Mouse (Mus musculus): ENCODE measurements at regions not wholly inside any gene's neighbourhood (a gene's known extent, or its start where the extent isn't known, plus 50 kb on each side); places are given as distances from the start of the nearest gene placed in this dataset.

DNA sequence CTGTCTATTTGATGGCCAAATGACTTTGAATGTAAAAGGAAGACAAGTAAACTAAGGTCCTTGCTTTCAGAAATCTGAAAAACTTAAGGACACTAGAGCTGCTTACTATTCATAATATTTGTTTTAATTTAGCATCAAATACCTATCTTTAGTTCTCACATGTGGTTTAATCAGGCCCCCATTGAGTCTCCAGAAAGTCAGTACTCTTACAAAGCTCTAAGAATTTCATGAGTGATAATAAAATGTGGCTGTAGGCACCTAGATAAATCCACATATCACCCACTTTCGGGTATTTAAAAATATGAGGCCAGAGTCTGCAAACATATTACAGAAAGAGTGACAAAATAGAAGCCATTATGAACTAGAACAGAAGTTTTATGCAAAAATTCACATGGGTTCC, 214.1 kb upstream of the Fscb start:
- Histone ChIP-seq H3K27ac (no peak overlapping the region), H3K4me1 (replicated peaks; ENCODE audit: insufficient read depth, low read length) (no peaks in the 10 kb centered on the region), H3K9me3 (replicated peaks; ENCODE audit: low read length) (no peaks in the 10 kb centered on the region), H3K36me3 (ENCODE audit: insufficient read depth, low read length) (no peaks in the 10 kb centered on the region), H3K9ac (ENCODE audit: low read depth, low read length) (no peak overlapping the region), H3K4me2 (ENCODE audit: low read length) (no peak overlapping the region), H3K27me3 (ENCODE audit: insufficient read depth, low read length) (no peaks in the 10 kb centered on the region), H3K4me3 (replicated peaks; ENCODE audit: low read depth, low read length) (no peak overlapping the region)
- no peak for ATAC-seq (replicated peaks; ENCODE audit: low FRiP score, low read depth)
- no peak for DNase-seq (ENCODE audit: low spot score)
- no peak for TF ChIP-seq CTCF (IDR thresholded peaks at IDR 0.05; ENCODE audit: low read depth)
- WGBS = 71% methylated on average over 1 of the region's 1 CpGs

DNA sequence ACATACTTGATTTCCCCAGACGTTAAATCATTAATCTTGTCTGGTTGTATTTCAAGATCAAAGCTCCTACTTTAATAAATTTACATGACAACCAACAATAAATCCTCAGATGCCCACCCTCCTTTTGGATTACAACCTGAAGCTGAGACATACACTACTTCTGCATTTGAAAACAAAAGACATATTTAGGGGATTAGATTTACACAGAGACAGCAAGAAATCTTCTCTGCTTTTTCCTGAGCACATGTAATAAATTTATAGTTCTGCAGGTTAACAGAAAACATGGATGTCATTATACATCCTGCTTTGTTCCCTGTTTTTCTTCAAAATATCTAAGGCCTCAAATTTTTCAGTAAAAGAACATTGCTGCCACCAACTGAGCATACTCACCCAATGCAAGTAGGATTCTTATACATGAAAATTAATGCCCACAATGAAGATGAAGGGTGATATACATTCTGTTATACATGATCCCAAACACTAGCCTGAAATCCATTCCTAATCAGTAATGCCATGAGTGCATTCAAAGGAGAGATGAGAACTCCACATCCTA, 166.4 kb upstream of the Fscb start:
- Histone ChIP-seq H3K4me3 (replicated peaks; ENCODE audit: low read depth, low read length) (no peak overlapping the region), H3K36me3 (ENCODE audit: insufficient read depth, low read length) (no peaks in the 10 kb centered on the region), H3K9ac (ENCODE audit: low read depth, low read length) (no peak overlapping the region), H3K27ac (no peak overlapping the region), H3K9me3 (replicated peaks; ENCODE audit: low read length) (no peaks in the 10 kb centered on the region), H3K4me1 (replicated peaks; ENCODE audit: insufficient read depth, low read length) (no peaks in the 10 kb centered on the region), H3K27me3 (ENCODE audit: insufficient read depth, low read length) (no peaks in the 10 kb centered on the region), H3K4me2 (ENCODE audit: low read length) (no peak overlapping the region)
- DNase-seq (ENCODE audit: low spot score) (no peak), ATAC-seq (replicated peaks; ENCODE audit: low FRiP score, low read depth) (no peak)
- WGBS = 18% methylated on average over 1 of the region's 1 CpGs
- TF ChIP-seq CTCF (IDR thresholded peaks at IDR 0.05; ENCODE audit: low read depth) = peak; percentile 41; the same call in 1 of the 2 replicates

DNA sequence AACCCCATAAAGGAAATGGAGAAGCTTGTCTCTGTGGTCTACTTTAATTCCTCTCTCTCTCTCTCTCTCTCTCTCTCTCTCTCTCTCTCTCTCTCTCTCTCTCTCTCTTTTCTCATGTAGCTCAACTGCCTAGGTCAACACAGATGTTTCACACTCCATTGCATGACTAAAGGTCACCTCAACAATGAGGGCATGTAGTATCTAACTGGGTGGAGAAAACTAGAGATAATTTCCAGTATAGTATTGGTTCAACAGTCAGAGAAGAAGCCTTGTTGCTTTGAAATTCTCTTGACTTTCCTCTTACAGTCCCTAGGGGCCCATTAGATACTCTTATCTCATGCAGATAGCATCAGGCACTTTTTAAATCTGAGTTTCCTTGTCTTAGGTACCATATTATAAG, 140.4 kb upstream of the Fscb start:
- no peak overlapping the region for H3K4me2 ChIP-seq (ENCODE audit: low read length)
- no peaks in the 10 kb centered on the region for H3K27me3 ChIP-seq (ENCODE audit: insufficient read depth, low read length)
- no peak for TF ChIP-seq CTCF (IDR thresholded peaks at IDR 0.05; ENCODE audit: low read depth)
- DNase-seq (ENCODE audit: low spot score) (no peak), ATAC-seq (replicated peaks; ENCODE audit: low FRiP score, low read depth) (no peak)
- no peak overlapping the region for H3K4me3 ChIP-seq (replicated peaks; ENCODE audit: low read depth, low read length)
- no peak overlapping the region for H3K27ac ChIP-seq
- no peaks in the 10 kb centered on the region for H3K9me3 ChIP-seq (replicated peaks; ENCODE audit: low read length)
- H3K9ac ChIP-seq (ENCODE audit: low read depth, low read length) = no peak overlapping the region
- no peaks in the 10 kb centered on the region for H3K36me3 ChIP-seq (ENCODE audit: insufficient read depth, low read length)
- H3K4me1 ChIP-seq (replicated peaks; ENCODE audit: insufficient read depth, low read length) = no peaks in the 10 kb centered on the region

Measured in kidney, postnatal 0 days (tissue).